Mouse (Mus musculus) midbrain, embryonic 14.5 days (tissue): Measurements from ENCODE around the gene Olfr470. TPM values are rescaled to one million over a fixed set of nuclear protein-coding genes. Genes with fewer than 3 reads are reported as not detected.
"Not testable (repeated sequence)": the region's sequence is repeated elsewhere in the genome, so short reads cannot be mapped to it uniquely, and the experiment has no call there.

Source experiments
- ATAC-seq: fragments of 200-750 bp; cut with Nextera tagmentation; 2 replicates; pipeline ENCODE4 v1.8.0; 2017; ENCODE audit warnings: moderate number of reproducible peaks, moderate library complexity; ENCODE audit not compliant: low FRiP score, low TSS enrichment
- DNase-seq: peaks from one replicate; pipeline ENCODE4 v3.0.0-alpha.2; 2015
- H3K27ac ChIP-seq: fragments of 300-500 bp; sonication (generic); replicated peaks from 2 replicates; pipeline ENCODE4 v1.5.1; 2014; ENCODE audit warnings: mild to moderate bottlenecking, low read depth, low read length, moderate library complexity
- H3K27me3 ChIP-seq: fragments of 300-500 bp; sonication (generic); 2 replicates; pipeline ENCODE4 v1.6.1; 2014; ENCODE audit warnings: low read length, control low read depth, mixed read lengths; ENCODE audit not compliant: control insufficient read depth, insufficient read depth
- H3K36me3 ChIP-seq: fragments of 300-500 bp; sonication (generic); 2 replicates; pipeline ENCODE4 v1.6.1; 2014; ENCODE audit warnings: low read length, control low read depth; ENCODE audit not compliant: control insufficient read depth, insufficient read depth
- H3K4me1 ChIP-seq: fragments of 300-500 bp; sonication (generic); 2 replicates; pipeline ENCODE4 v1.6.1; 2014; ENCODE audit warnings: mild to moderate bottlenecking, antibody characterized with exemption, low read length, control low read depth; ENCODE audit not compliant: control insufficient read depth, insufficient read depth
- H3K4me2 ChIP-seq: fragments of 300-500 bp; sonication (generic); 2 replicates; pipeline ENCODE4 v1.6.1; 2014; ENCODE audit warnings: mild to moderate bottlenecking, low read length, moderate library complexity
- H3K4me3 ChIP-seq: fragments of 300-500 bp; sonication (generic); replicated peaks from 2 replicates; pipeline ENCODE4 v1.5.1; 2014; ENCODE audit warnings: low read depth, low read length
- H3K9ac ChIP-seq: fragments of 300-500 bp; sonication (generic); replicated peaks from 2 replicates; pipeline ENCODE4 v1.6.1; 2014; ENCODE audit warnings: mild to moderate bottlenecking, low read length, moderate library complexity
- H3K9me3 ChIP-seq: fragments of 300-500 bp; sonication (generic); 2 replicates; pipeline ENCODE4 v1.6.1; 2016; ENCODE audit warnings: low read length, control low read depth, mixed read lengths; ENCODE audit not compliant: control insufficient read depth
- WGBS: fragments of 180-500 bp; shearing (Covaris S2); extraction: QIAGEN DNeasy Blood & Tissue Kit; methylation state at CpG from one replicate; pipeline ENCODE4 v1.1.7; 2014; 5-methylcytosine and 5-hydroxymethylcytosine counted together
- polyA plus RNA-seq: library from polyadenylated mRNA; unstranded; fragments of >200 nt; fragmentation: Nextera tagmentation; extraction: Ambion mirVana; gene quantifications from 2 replicates; pipeline ENCODE4 v1.2.1, GENCODE M21; 2014

Gene Olfr470
- polyA plus RNA-seq = not detected in 2 replicates

- not testable (repeated sequence) for H3K9ac ChIP-seq, H3K4me2 ChIP-seq, ATAC-seq, H3K36me3 ChIP-seq, DNase-seq, H3K27ac ChIP-seq, H3K4me3 ChIP-seq, H3K4me1 ChIP-seq, H3K27me3 ChIP-seq, H3K9me3 ChIP-seq
- 87% methylated on average over 1 of the region's 1 CpGs for WGBS
These were observed at the start of gene Olfr470 for GRCm38 (mm10) chr7:107847390-107847789. TSS of gene Olfr470 (minus strand) at chr7:107847490.

GRCm38 (mm10) chr7:107841719-107842118, 5.6 kb downstream of the Olfr470 start:
- ATAC-seq (no peak), DNase-seq (peak; percentile 47)
- H3K4me1 ChIP-seq = no peaks in the 10 kb centered on the region
- no peaks in the 10 kb centered on the region for H3K9me3 ChIP-seq
- H3K36me3 ChIP-seq = no peaks in the 10 kb centered on the region
- no peak overlapping the region for H3K9ac ChIP-seq
- no peak overlapping the region for H3K27ac ChIP-seq
- no peak overlapping the region for H3K4me2 ChIP-seq
- H3K27me3 ChIP-seq = no peaks in the 10 kb centered on the region
- H3K4me3 ChIP-seq = no peak overlapping the region
- WGBS = 87% methylated on average over 1 of the region's 1 CpGs

DNA sequence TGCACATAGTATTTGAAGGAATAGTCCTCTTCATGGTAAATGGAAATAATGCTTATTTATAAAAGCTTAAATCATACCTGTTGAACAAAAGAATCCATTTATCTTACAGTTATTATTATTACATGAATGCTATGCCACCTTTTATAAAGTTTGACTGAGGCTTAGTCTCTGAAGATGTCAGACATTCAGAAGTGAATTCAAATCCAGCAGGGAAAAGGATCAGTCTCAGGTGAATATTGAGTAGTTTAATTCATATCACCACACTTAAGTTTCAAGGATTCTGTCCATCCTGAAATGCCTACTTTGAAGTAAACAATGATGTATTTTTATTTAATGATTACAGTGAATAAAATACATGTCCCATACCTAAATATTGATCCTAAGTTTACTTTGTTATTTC, 21.8 kb downstream of the Olfr470 start, which contains the start of gene Olfr469:
Gene Olfr469 (minus strand): TSS at position 101 of the 400 bp plus-strand sequence.
- DNase-seq, H3K36me3 ChIP-seq, H3K4me3 ChIP-seq, H3K9me3 ChIP-seq, H3K27ac ChIP-seq, H3K27me3 ChIP-seq, H3K4me1 ChIP-seq, H3K4me2 ChIP-seq, ATAC-seq, H3K9ac ChIP-seq: not testable (repeated sequence)

DNA sequence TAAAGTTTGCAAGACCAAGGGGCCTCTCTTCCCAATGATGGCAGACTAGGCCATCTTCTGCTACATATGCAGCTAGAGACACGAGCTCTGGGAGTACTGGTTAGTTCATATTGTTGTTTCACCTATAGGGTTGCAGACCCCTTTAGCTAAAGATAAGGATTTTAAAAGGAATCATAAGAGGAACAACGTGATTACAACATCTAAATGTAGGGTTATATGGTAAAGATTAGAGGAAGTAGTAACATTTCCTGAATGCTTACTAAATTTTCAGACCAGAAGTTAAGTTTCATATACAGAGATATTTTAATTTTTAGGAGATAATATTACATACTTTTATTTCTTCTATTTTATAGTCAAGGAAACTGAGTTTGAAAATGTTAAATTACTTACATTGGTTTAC, 23.4 kb downstream of the Olfr470 start:
- not testable (repeated sequence) for DNase-seq, H3K36me3 ChIP-seq, H3K27ac ChIP-seq, H3K4me1 ChIP-seq, H3K9me3 ChIP-seq, H3K4me3 ChIP-seq, H3K27me3 ChIP-seq, H3K9ac ChIP-seq, H3K4me2 ChIP-seq, ATAC-seq
- 68% methylated on average over 2 of the region's 2 CpGs for WGBS

- no peak for ATAC-seq
These were observed 27.8 kb downstream of the Olfr470 start for GRCm38 (mm10) chr7:107819442-107819841.

DNA sequence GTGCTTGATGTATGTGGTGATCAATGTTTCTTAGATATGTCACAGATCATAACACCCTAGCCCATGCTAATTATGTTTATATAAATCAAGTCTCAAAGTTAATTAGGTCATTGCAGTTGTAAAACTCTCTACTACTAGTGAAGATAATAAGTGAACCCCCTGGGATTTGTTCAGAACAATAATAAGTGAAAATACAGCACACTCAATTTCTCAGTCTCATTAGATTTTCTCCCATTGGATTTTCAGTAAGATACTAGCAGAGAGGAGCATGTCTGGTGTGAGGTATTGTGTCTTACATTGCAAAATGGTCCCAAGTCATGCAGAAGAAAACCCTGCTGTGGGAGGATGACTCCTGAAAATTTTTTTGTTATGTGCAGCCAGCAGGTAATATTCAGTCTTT, 35.3 kb downstream of the Olfr470 start, which contains the start of gene Olfr467:
Gene Olfr467 (plus strand): TSS at position 301 of the 400 bp plus-strand sequence.
- no peak within 1 kb of the TSS for H3K9ac ChIP-seq
- DNase-seq (no peak), ATAC-seq (no peak)
- H3K27me3 ChIP-seq = no peaks in the 10 kb centered on the region
- H3K36me3 ChIP-seq = no peaks in the 10 kb centered on the region
- no peak within 1 kb of the TSS for H3K27ac ChIP-seq
- no peak within 1 kb of the TSS for H3K4me3 ChIP-seq
- no peak within 1 kb of the TSS for H3K4me2 ChIP-seq
- H3K4me1 ChIP-seq = no peaks in the 10 kb centered on the region
- no peaks in the 10 kb centered on the region; the same call in 1 of the 2 replicates for H3K9me3 ChIP-seq

More at GRCm38 (mm10) chr7:107819442-107819841, 27.8 kb downstream of the Olfr470 start:
- no peak overlapping the region for H3K4me3 ChIP-seq
- peak; percentile 41 for DNase-seq
- H3K9me3 ChIP-seq = no peaks in the 10 kb centered on the region
- H3K4me2 ChIP-seq = no peak overlapping the region
- H3K4me1 ChIP-seq = no peaks in the 10 kb centered on the region
- no peaks in the 10 kb centered on the region for H3K27me3 ChIP-seq
- H3K27ac ChIP-seq = no peak overlapping the region
- no peak overlapping the region for H3K9ac ChIP-seq
- H3K36me3 ChIP-seq = no peaks in the 10 kb centered on the region

GRCm38 (mm10) chr7:107802138-107802537, 45.2 kb downstream of the Olfr470 start:
- Histone ChIP-seq H3K4me2 (no peak overlapping the region), H3K27ac (no peak overlapping the region), H3K4me1 (no peaks in the 10 kb centered on the region), H3K9ac (no peak overlapping the region), H3K9me3 (no peaks in the 10 kb centered on the region), H3K36me3 (no peaks in the 10 kb centered on the region), H3K4me3 (no peak overlapping the region), H3K27me3 (no peaks in the 10 kb centered on the region)
- no peak for DNase-seq
- no peak for ATAC-seq
- 84% methylated on average over 3 of the region's 3 CpGs for WGBS

DNA sequence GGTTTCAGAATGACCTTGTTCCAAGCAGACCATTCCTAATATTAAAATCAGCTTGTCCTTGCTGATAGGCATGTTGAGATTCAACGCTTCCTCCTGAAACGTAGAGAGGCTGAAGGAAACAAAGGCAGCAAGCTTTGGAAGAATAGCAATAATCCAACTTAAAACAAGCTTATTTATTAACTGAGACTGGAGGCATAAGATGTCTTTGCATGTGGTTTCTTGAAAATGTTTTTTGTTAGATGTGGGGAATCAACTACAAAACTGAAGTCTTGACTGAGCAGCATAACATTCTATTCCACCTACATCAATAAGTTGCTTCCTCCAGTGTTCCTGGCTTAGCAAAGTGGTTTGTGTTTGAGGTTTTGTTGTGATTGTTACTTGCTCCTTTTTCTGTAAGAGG, 46.2 kb downstream of the Olfr470 start, which contains the start of gene Ovch2:
Gene Ovch2 (minus strand): TSS at position 101 of the 400 bp plus-strand sequence.
- H3K9me3 ChIP-seq = no peaks in the 10 kb centered on the region
- no peak within 1 kb of the TSS for H3K27ac ChIP-seq
- H3K4me3 ChIP-seq = no peak within 1 kb of the TSS
- H3K9ac ChIP-seq = no peak within 1 kb of the TSS
- DNase-seq = no peak
- ATAC-seq = no peak
- WGBS = 87% methylated on average over 2 of the region's 2 CpGs
- no peaks in the 10 kb centered on the region for H3K4me1 ChIP-seq
- H3K36me3 ChIP-seq = no peaks in the 10 kb centered on the region
- H3K4me2 ChIP-seq = no peak within 1 kb of the TSS
- H3K27me3 ChIP-seq = no peaks in the 10 kb centered on the region

DNA sequence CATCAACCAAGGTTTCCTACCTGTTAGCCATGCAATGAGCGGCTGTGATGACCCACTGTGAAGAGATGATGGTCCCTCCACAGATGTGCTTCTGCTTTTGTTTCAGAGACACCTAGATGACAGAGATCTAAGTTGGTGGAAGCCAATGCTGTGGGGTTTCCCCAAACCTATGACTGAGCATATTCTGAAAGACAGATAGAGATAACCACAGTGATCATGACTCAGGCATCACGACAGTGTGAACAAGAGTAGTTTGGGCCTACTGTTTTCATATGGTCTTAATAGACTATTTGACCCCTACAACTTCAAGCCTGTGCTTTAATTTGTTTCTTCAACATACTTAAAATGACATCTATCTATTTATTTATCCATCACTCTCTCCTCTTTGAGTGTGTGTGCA, 50.8 kb downstream of the Olfr470 start:
- no peak for DNase-seq
- no peak overlapping the region for H3K4me2 ChIP-seq
- H3K27ac ChIP-seq = no peak overlapping the region
- H3K36me3 ChIP-seq = no peaks in the 10 kb centered on the region
- H3K4me1 ChIP-seq = no peaks in the 10 kb centered on the region
- ATAC-seq = no peak
- WGBS = 85% methylated on average over 2 of the region's 2 CpGs
- no peaks in the 10 kb centered on the region for H3K27me3 ChIP-seq
- H3K4me3 ChIP-seq = no peak overlapping the region
- no peaks in the 10 kb centered on the region for H3K9me3 ChIP-seq
- H3K9ac ChIP-seq = no peak overlapping the region
